Mouse (Mus musculus) gastrocnemius, postnatal 14 days (tissue): Measurements from ENCODE around the gene Nfix. TPM values are rescaled to one million over a fixed set of nuclear protein-coding genes. Genes with fewer than 3 reads are reported as not detected.

Experiments
- total RNA-seq, 2 experiments: library from RNA; stranded (reverse); gene quantifications; 2 replicates each; pipeline ENCODE4 v1.2.3; 2021

Nfix gene
- total RNA-seq, 2 experiments from 2014 or later: 531 to 566 TPM

Other genes with a start within 250 kb of the Nfix start
- gene Ier2, start 137.5 kb downstream of the Nfix start, total RNA-seq: 10 to 100 TPM; 10.5 to 10.8 TPM
- gene Trmt1, start 114.0 kb downstream of the Nfix start, total RNA-seq: 10 to 100 TPM; 26.0 to 36.2 TPM
- 10 to 100 TPM; 25.7 to 33.6 TPM for gene Nacc1, start 112.5 kb downstream of the Nfix start, total RNA-seq
- gene Lyl1, start 98.9 kb downstream of the Nfix start, total RNA-seq: 1 to 10 TPM; 2.7 to 2.9 TPM
- gene G430095P16Rik, start 77.3 kb downstream of the Nfix start, total RNA-seq: 1 to 10 TPM in 1 of 2 experiments, under 1 TPM in 1; 0.66 to 1.1 TPM
- 1 to 10 TPM; 6.0 to 7.2 TPM for gene Dand5, start 22.5 kb upstream of the Nfix start, total RNA-seq
- 10 to 100 TPM; 28.4 to 28.8 TPM for gene Gadd45gip1, start 31.2 kb upstream of the Nfix start, total RNA-seq
- gene Rad23a, start 40.3 kb upstream of the Nfix start, total RNA-seq: 100 to 1,000 TPM; 122 to 124 TPM
- 100 to 1,000 TPM; 197 to 229 TPM for gene Calr, start 46.6 kb upstream of the Nfix start, total RNA-seq
- 10 to 100 TPM; 24.8 to 25.5 TPM for gene Farsa, start 56.6 kb upstream of the Nfix start, total RNA-seq
- 1 to 10 TPM; 2.1 to 2.6 TPM for gene Syce2, start 71.8 kb upstream of the Nfix start, total RNA-seq
- 10 to 100 TPM; 23.3 to 30.0 TPM for gene Gcdh, start 93.6 kb upstream of the Nfix start, total RNA-seq
- gene Klf1, start 101.6 kb upstream of the Nfix start, total RNA-seq: under 1 TPM in 1 of 2 experiments, not detected in 1; 0.23 TPM
- 1 to 10 TPM; 5.7 to 6.9 TPM for gene Dnase2a, start 108.2 kb upstream of the Nfix start, total RNA-seq
- gene Mast1, start 137.0 kb upstream of the Nfix start, total RNA-seq: under 1 TPM in 1 of 2 experiments, not detected in 1; 0.07 TPM
- gene Rtbdn, start 146.6 kb upstream of the Nfix start, total RNA-seq: not detected
- gene Gm49661, start 169.1 kb upstream of the Nfix start, total RNA-seq: not detected
- gene Prdx2, start 169.2 kb upstream of the Nfix start, total RNA-seq: 100 to 1,000 TPM; 224 to 248 TPM
- 10 to 100 TPM; 22.6 to 28.4 TPM for gene Rnaseh2a, start 169.4 kb upstream of the Nfix start, total RNA-seq
- gene Junb, start 178.4 kb upstream of the Nfix start, total RNA-seq: 1 to 10 TPM; 6.2 to 6.3 TPM
- 1 to 10 TPM; 1.4 to 1.5 TPM for gene Hook2, start 190.3 kb upstream of the Nfix start, total RNA-seq
- gene Best2, start 214.2 kb upstream of the Nfix start, total RNA-seq: not detected
- gene Asna1, start 224.9 kb upstream of the Nfix start, total RNA-seq: 10 to 100 TPM; 44.3 to 44.9 TPM
- 10 to 100 TPM; 77.5 to 92.1 TPM for gene Trir, start 226.5 kb upstream of the Nfix start, total RNA-seq
- gene Tnpo2, start 236.6 kb upstream of the Nfix start, total RNA-seq: 10 to 100 TPM; 24.6 to 27.9 TPM